Mouse (Mus musculus): ENCODE data around the gene Exoc3l2. TPM values are rescaled to one million over a fixed set of nuclear protein-coding genes. Genes with fewer than 3 reads are reported as not detected.
A peak's percentile ranks its signal among the peaks of the same experiment; 100 is the strongest.

Gene Exoc3l2
- total RNA-seq, 2 experiments from 2014 or later: 0.69 to 1.1 TPM

DNA sequence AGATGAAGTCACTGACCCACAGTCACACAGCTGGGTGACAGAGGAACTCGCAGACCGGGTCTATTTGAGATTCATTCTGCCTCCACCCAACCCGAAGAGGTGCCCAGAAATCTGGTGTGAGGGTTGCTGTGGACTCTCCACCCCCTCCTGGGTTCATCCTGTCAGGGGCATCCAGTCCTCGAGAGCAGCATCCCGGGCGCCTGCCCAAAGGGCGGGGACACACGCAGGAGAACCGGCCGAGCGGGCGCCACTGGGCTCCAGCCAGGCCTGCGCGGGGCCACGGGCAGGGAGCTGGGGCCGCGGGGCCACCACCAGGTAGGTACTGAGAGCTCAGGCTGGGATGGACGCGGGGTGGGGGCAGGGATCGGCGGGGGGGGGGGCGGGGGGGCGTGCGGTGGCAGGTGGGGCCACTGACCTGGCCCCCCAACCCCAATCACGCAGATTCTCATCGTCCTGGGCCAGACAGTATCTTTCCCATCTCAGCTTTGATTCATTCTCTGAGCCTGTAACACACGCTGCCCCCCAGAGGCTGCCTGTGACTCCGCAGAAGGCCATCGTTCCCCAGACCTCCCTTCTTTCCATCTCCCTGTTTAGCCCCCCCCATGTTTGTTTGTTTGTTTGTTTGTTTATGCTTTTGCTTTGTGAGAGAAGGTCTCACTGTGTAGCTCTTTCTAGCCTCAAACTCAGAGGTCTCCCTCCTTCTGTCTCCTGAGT lies 54.7 kb downstream of the Exoc3l2 start, which contains the start of gene Nkpd1:
Gene Nkpd1 (plus strand): TSS at position 187 of the 714 bp plus-strand sequence.
- no peak for DNase-seq (ENCODE audit: low spot score in 2 of 2)

DNA sequence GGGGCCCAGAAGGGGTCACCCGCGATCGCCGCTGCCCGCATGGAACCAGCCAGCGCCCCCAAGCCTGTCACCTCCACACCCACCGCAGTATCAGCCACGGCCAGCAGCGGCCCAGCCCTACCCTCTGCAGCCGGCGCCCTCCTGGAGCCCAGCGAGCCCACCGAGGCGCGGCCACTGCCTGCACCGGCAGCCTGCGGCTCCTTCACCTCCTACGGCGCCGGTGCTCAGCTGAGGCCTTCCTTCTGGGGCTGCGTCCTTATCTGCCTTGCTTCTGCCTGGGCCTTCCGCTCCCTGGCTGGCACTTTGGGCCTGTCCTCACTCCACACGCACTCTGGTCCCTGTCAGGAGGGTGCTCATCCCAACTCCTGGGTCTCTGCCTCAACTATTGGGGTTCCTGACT lies 56.9 kb downstream of the Exoc3l2 start:
- DNase-seq (ENCODE audit: low spot score in 2 of 2): no peak

DNA sequence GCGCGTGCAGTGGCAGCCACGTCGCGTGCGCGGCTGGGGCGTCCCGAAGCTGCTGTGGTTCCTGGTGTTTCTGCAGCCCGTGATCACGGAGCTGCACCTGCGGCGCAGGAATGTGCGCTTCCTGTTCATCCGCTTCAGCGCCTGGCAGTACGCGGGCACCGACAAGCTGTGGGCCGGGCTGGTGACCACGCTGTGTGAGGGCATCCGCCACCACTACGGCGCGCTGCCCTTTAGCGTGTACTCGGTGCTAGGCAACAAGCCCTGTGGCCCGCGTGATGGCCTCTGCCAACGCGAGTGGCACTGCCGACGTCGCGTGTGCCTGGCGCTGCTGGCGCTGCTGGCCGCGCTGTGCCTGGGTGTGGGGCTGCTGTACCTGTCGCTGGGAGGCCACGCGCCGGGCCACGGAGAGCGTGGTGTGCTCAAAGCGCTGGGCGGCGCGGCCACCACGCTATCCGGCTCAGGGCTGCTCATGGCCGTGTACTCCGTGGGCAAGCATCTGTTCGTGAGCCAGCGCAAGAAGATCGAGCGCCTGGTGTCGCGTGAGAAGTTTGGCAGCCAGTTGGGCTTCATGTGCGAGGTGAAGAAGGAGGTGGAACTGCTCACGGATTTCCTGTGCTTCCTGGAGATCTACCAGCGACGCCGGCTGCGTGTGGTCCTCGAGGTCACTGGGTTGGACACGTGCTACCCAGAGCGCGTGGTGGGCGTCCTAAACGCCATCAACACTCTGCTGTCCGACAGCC lies 60.1 kb downstream of the Exoc3l2 start:
- DNase-seq (ENCODE audit: low spot score in 2 of 2): peak in 1 of 2 experiments; percentile 25

DNA sequence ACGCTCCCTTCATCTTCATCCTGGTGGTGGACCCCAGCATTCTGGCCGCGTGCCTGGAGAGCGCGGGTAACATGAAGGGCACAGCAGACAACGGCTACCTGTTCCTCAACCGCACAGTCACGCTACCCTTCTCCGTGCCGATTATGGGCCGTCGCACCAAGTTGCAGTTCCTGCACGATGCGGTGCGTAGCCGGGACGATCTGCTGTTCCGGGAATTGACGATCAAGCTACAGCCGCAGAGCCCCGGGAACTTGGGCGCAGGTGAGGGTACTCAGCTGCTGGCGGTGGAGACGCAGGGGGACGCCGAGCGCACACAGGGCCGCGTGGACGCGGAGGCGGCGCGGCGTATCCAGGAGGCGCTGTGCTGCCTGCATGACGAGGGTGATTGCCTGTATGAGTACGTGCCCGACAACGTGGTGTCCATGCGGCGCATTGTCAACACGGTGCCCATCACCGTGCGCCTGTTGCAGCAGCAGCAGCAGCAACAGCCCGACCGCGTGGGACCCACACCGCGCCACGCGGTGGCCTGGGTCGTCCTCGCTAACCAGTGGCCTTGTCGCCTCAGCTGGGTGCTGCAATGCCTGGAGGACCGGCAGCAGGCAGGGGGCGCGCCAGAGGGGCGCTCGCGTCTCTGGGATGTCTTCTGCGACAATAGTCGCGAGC lies 60.8 kb downstream of the Exoc3l2 start:
- DNase-seq (ENCODE audit: low spot score in 2 of 2): peak; percentile 81 to 86

DNA sequence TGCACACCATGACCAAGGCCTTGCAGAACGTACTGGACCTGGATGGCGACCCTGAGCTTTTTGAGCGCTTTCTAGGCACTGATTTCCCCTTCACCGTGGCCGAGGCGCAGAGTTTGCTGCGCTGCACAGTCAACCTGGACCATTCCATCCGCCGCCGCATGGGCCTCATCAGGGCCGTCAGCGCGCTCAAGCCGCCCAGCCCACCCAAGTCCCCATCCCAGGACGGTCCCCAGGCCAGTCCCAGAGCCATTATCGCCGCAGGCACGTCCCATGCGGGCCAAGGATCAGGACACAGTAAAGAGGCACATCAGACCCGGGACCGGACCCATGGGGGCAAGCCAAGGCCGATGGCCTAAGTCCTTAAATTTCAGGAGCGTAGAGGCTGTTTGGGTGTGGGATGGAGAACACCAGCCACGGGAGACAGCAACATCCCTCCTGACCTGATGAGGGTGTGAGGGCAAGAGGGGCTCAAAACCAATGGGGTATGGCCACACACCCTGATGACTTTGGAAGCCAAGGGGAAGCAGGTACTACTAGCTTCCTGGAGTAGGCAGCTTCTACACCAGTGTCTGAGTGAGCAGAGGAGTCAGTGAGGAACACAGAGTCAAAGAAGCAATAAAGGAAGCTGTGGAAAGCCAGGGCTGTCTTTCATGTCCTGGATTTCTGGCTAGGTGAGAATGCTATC lies 61.4 kb downstream of the Exoc3l2 start:
- DNase-seq (ENCODE audit: low spot score in 2 of 2): no peak

DNA sequence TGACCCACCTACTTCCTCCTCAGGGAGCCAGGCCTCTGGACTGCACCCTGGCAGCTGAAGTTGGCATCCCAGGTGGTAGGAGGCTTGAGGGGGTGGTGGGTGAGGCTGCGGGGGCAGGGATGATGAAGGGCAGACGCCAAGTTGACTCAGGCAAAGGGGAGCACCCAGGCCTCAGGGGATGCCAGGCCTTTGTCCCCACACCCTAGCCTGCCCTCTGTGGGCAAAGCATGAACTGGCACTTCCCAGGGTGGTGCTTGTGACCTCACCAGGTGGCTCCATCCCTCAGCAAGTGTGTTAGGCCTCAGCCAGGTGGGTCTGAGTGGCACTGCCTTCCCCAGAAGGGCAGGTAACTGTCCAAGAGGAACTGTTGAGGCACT lies 62.0 kb downstream of the Exoc3l2 start:
- no peak for DNase-seq (ENCODE audit: low spot score in 2 of 2)

DNA sequence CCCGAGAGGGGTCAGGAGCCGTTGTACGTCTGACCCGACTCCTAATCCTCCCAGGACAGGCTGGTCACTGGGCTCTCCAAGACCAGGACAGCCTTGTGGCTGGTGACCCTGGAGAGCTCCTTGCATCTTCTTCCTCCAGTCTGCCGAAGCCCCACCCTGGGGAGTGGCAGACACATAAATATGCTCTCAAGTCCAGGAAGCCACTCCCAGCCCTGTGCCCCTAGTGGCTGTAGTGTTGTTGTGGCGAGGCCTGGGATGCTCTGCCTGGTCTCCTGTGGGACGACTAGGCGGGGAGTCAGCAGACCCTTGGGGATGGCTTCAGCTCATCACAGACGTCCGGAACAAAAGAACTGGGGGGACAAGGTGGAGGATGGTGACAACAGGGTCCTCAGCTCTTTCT lies 67.9 kb downstream of the Exoc3l2 start:
- DNase-seq (ENCODE audit: low spot score in 2 of 2): no peak

DNA sequence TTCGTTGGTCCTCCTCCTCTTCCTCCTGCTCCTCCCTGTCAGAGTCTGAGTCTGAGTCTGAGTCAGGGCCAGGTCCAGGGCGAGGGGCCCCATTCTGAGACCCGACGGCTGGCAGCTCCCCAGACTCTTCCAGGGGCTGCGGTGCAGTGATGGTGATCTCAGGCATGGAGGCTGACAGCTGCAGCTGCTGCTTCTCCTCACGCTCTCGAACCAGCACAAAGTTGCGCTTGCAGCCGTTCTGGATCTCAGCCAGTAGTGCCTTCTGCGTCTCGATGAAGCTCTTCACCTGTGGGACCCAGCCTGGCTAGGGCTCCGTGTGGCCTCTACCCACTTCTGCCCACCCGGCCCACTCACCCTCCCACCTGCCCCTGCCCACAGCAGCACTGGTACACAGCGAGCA lies 69.1 kb downstream of the Exoc3l2 start:
- no peak for DNase-seq (ENCODE audit: low spot score in 2 of 2)

DNA sequence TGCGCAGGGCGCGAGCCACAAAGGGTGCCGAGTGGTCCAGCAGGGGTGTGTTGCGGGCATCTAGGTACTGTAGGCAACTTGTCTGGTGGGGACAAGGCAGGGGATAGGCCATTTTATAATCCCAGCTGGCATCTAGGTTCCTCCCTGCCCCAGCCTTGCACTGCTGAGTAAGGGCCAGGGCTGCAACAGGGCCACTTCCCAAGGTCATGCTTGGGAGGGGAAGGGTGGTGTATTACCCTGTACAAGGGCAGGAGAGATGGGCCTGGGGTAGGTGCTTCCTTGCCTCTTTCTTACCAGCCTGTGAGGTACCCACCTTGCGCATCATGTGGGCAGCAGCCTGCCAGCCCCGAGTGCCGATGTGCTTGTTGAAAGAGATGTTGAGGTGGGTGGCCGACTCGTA lies 71.5 kb downstream of the Exoc3l2 start:
- DNase-seq (ENCODE audit: low spot score in 2 of 2): no peak

DNA sequence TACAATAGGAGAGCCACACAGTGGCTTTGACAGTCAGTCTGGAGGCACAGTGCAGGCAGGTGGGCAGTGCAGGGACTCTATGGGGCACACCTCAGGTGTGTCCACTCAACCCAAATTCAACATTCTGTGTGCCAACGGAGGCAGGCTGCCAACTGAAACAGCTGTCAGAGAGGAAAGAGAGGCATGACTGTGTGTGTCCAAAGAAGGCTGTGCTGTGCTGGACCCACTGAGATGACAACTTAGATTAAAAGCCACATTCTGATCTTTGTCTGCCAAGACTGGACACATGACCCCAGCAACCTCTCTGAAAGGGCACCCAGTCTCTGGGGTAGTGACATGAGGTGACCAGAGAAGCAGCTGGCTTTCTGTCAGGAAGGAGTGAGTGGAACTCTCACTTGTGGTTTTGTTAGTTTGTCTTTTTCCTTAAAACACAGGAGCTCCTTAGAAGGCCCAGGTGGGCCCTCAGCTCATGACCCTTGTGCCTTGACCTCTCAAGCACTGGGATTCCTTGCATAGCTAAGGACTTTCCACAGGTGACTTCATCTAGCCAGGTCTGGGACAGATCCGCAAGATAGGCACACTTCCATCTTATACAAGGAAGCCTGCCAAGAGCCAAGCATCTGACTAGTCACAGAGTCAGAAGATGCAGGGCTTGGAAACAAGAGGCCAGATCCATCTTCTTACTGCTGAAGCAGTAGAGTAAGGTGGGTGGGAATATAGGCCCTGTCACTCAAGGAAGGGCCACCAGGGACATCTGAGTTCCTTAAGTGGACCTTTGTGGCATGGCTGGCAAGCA lies 77.8 kb downstream of the Exoc3l2 start:
- DNase-seq (ENCODE audit: low spot score in 2 of 2): no peak

DNA sequence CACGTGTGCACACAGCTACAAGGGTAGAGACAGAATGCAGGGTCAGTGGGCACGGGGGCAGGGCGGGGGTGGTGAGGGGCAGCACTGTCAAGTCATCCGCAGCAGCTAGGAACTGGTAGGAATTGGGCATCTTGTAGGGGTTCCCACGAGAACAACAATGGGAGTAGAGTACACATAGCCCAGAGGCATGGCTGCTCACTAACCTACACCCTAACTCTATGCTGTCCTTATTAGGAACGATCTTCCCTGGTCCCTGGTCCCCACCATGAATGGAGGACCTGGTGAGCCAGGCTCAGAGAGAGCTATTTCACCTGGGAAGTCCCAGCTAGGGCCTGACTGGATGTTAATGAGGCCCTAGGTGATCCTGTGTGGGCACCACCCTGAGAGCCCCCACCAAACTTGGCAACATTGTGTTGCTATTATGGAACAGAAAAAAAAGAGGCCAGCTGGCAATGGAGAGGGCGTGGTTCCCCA lies 78.6 kb downstream of the Exoc3l2 start:
- DNase-seq (ENCODE audit: low spot score in 2 of 2): no peak

DNA sequence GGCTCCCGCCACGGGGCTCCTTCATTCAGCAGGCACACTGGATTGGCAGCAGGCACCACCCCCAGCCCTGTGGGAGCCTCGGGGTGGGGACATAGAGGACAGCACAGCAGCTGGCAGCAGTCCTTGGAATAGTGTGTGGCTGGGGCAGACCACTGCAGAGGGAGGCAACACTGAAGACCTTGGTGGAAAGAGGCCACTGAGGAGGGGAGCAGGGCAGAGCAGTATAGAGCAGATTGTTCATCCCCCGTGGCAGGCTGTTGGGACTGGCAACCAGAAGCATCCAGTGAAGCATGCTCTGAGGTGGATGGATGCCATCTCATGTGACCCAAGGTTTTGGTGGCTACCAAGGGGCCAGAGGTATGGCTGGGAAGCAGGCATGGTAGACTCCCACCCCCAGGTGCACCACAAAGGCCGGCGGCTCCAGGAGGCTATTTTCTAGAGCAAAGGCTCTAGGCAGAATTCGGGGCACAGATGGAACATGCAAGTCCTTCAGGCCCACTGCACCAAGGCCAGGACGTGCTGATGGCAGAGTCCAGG lies 79.1 kb downstream of the Exoc3l2 start:
- DNase-seq (ENCODE audit: low spot score in 2 of 2): peak; percentile 51 to 55

DNA sequence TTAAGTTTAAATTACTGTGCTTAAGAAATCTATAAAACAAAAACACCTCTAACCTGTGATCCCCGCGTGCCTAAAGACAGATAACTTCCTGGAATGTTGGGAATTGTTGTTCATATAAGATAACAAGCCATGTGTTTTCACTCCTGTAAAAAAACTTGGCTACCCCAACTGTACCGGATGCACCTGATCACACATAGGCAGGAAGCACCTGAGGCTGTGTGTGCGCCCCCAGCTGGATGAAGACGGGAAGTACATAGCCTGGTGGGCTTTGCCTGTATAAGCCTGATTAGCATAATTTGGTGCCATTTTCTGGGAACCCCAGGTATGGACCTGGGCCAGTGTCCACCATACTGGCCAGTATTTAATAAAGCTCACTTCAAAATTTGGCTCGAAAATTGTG lies 80.5 kb downstream of the Exoc3l2 start:
- no peak for DNase-seq (ENCODE audit: low spot score in 2 of 2)

DNA sequence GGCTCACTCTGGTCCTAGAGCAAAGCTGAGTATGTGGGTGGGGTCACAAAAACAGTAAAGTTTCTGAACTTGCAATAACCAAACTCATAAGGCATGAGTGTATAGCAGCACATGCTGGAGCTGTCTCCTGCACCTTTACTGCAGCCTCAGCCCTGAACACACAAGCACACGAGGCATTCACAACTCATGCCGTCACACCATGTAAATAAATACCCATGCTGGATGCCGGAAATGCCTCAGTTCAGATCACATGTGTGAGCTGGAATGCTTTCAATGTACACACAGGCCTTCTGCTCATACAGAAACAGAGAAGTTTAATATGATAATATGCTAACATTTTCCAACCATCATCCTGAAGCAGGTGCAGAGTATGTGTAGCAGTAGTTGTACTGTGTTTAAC lies 82.9 kb downstream of the Exoc3l2 start:
- no peak for DNase-seq (ENCODE audit: low spot score in 2 of 2)

Other genes starting within 250 kb of the Exoc3l2 start
- gene Opa3, start 235.0 kb upstream of the Exoc3l2 start, total RNA-seq (2021): 10 to 100 TPM; 36.2 to 37.8 TPM
- gene Vasp, start 191.5 kb upstream of the Exoc3l2 start, total RNA-seq (2021): 10 to 100 TPM; 26.4 to 27.3 TPM
- under 1 TPM in 1 of 2 experiments, not detected in 1; 0.31 TPM for gene Ppm1n, start 183.3 kb upstream of the Exoc3l2 start, total RNA-seq (2021)
- 100 to 1,000 TPM; 118 to 127 TPM for gene Rtn2, start 180.7 kb upstream of the Exoc3l2 start, total RNA-seq (2021)
- 1 to 10 TPM; 1.4 to 2.0 TPM for gene Fosb, start 153.3 kb upstream of the Exoc3l2 start, total RNA-seq (2021)
- 10 to 100 TPM; 43.1 to 43.9 TPM for gene Ercc1, start 118.6 kb upstream of the Exoc3l2 start, total RNA-seq (2021)
- 10 to 100 TPM; 17.6 to 18.1 TPM for gene Cd3eap, start 103.8 kb upstream of the Exoc3l2 start, total RNA-seq (2021)
- gene Ppp1r13l, start 103.6 kb upstream of the Exoc3l2 start, total RNA-seq (2021): 1 to 10 TPM; 3.4 to 4.5 TPM
- gene Ercc2, start 81.3 kb upstream of the Exoc3l2 start, total RNA-seq (2021): 10 to 100 TPM; 33.8 to 33.9 TPM
- 1 to 10 TPM; 1.7 to 1.8 TPM for gene Klc3, start 59.2 kb upstream of the Exoc3l2 start, total RNA-seq (2021)
- under 1 TPM in 1 of 2 experiments, not detected in 1; 0.27 TPM for gene Ckm, start 58.6 kb upstream of the Exoc3l2 start, total RNA-seq (2021)
- 100 to 1,000 TPM; 115 to 132 TPM for gene Mark4, start 4.5 kb upstream of the Exoc3l2 start, total RNA-seq (2021)
- 1 to 10 TPM; 6.9 to 8.2 TPM for gene Bloc1s3, start 45.0 kb downstream of the Exoc3l2 start, total RNA-seq (2021)
- 10 to 100 TPM; 22.3 to 24.6 TPM for gene Trappc6a, start 45.1 kb downstream of the Exoc3l2 start, total RNA-seq (2021)
- gene Nkpd1, start 54.5 kb downstream of the Exoc3l2 start, total RNA-seq (2021): 1 to 10 TPM in 1 of 2 experiments, under 1 TPM in 1; 0.94 to 1.0 TPM
- 10 to 100 TPM; 82.0 to 83.6 TPM for gene Ppp1r37, start 99.7 kb downstream of the Exoc3l2 start, total RNA-seq (2021)
- gene Zfp296, start 114.0 kb downstream of the Exoc3l2 start, total RNA-seq (2021): not detected
- gene Gemin7, start 114.3 kb downstream of the Exoc3l2 start, total RNA-seq (2021): 10 to 100 TPM; 41.3 to 42.5 TPM
- gene Clasrp, start 141.2 kb downstream of the Exoc3l2 start, total RNA-seq (2021): 10 to 100 TPM; 86.8 to 98.8 TPM
- 10 to 100 TPM in 1 of 2 experiments, 1 to 10 TPM in 1; 9.2 to 10.8 TPM for gene Relb, start 166.1 kb downstream of the Exoc3l2 start, total RNA-seq (2021)
- 100 to 1,000 TPM; 140 to 143 TPM for gene Clptm1, start 201.7 kb downstream of the Exoc3l2 start, total RNA-seq (2021)
- not detected for gene Apoc2, start 214.6 kb downstream of the Exoc3l2 start, total RNA-seq (2021)
- not detected for gene Gm44805, start 218.1 kb downstream of the Exoc3l2 start, total RNA-seq (2021)
- not detected for gene Apoc4, start 218.1 kb downstream of the Exoc3l2 start, total RNA-seq (2021)
- 1 to 10 TPM; 4.3 to 6.5 TPM for gene Apoc1, start 229.3 kb downstream of the Exoc3l2 start, total RNA-seq (2021)
- gene Apoe, start 235.9 kb downstream of the Exoc3l2 start, total RNA-seq (2021): 1,000 to 10,000 TPM; 2,438 to 2,580 TPM

All from layer of hippocampus, postnatal 10 days (tissue).